In the genomic region with DNA sequence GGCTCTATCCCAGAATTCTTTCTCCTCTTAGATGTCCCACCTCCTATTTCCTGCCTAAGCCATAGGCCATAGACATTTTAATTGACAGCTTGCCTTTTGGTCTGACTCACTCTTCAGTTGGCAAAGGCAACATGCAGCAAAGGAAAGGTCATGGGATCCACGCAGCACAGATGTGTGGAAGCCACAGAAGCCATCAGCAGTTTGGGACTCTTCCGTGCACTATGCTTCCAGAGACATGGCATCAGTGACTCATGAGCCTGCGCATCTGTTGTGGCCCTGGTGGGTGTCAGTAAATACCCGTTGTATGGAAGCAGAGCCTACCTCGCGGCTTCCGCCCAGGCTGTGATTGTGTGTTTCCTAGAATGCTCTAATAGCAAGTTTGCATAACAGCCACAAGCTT, we compare ENCODE assay signal across 21 mouse cellular contexts.
DNase-seq lines count a peak whose midpoint lies in the region; ATAC-seq and TF ChIP-seq lines count a peak whose summit lies in the region.
"Had no signal": no experiment of that assay in that cellular context is flagged by ENCODE, and none has a peak within 500 bp of the region (broad histone marks: within the 10 kb centered on the region; RNA-seq: fewer than 3 reads in every experiment).

No protein-coding gene starts in this region.

- TF ChIP-seq CTCF in layer of hippocampus, adult 2 months (conservative IDR thresholded peaks at IDR 0.05): no peak

- H3K36me3 ChIP-seq in embryonic facial prominence, embryonic 10.5 days (replicated peaks): no peaks in the 10 kb centered on the region
- no peaks in the 10 kb centered on the region for H3K36me3 ChIP-seq in hindbrain, embryonic 11.5 days (ENCODE audit: control insufficient read depth, insufficient read depth, low read length)
- H3K36me3 ChIP-seq: embryonic facial prominence, embryonic 15.5 days; forebrain, embryonic 10.5 days; hindbrain, embryonic 10.5 days had no signal

- H3K9me3 ChIP-seq in embryonic facial prominence, embryonic 10.5 days: no peaks in the 10 kb centered on the region
- H3K9me3 ChIP-seq in hindbrain, embryonic 11.5 days (ENCODE audit: control insufficient read depth, low read length): no peaks in the 10 kb centered on the region
- H3K9me3 ChIP-seq: embryonic facial prominence, embryonic 15.5 days; forebrain, embryonic 10.5 days; hindbrain, embryonic 10.5 days had no signal

- H3K27me3 ChIP-seq in embryonic facial prominence, embryonic 10.5 days (replicated peaks; ENCODE audit: low read depth, poor library complexity, severe bottlenecking): no peaks in the 10 kb centered on the region
- no peaks in the 10 kb centered on the region for H3K27me3 ChIP-seq in hindbrain, embryonic 11.5 days (ENCODE audit: control insufficient read depth, insufficient read depth, low read length)
- H3K27me3 ChIP-seq: embryonic facial prominence, embryonic 15.5 days had no signal

- peak overlapping the region; percentile 10; the same call in 1 of the 2 replicates for H3K27ac ChIP-seq in layer of hippocampus, adult 2 months
- H3K27ac ChIP-seq in embryonic facial prominence, embryonic 10.5 days (replicated peaks): 0 out of 2 replicates have a peak overlapping the region, but pooled peaks have one; percentile 41
- H3K27ac ChIP-seq in hindbrain, embryonic 11.5 days (ENCODE audit: low read depth, low read length): no peak overlapping the region
- H3K27ac ChIP-seq: embryonic facial prominence, embryonic 15.5 days; forebrain, embryonic 10.5 days; heart, adult 2 months; hindbrain, embryonic 10.5 days; stomach, postnatal 0 days had no signal

- H3K9ac ChIP-seq in hindbrain, embryonic 11.5 days (ENCODE audit: low read depth, low read length): no peak overlapping the region
- H3K9ac ChIP-seq: embryonic facial prominence, embryonic 15.5 days had no signal

- DNase-seq in adrenal gland, adult 8-10 months: peak; percentile 15
- DNase-seq in adrenal gland, postnatal 10 days: no peak
- DNase-seq in layer of hippocampus, adult 2 months (ENCODE audit: low spot score in 2 of 2): peak; percentile 9 to 20
- DNase-seq in layer of hippocampus, postnatal 14 days (ENCODE audit: low spot score in 2 of 2): no peak
- peak; percentile 26 for DNase-seq in embryonic facial prominence, embryonic 10.5 days (ENCODE audit: low spot score)
- peak; percentile 27 to 37 for DNase-seq in layer of hippocampus, postnatal 36 days
- DNase-seq in hindbrain, embryonic 11.5 days (ENCODE audit: low spot score): no peak
- DNase-seq: cerebellum, adult 9-10 months; gastrocnemius, postnatal 10 days; heart, adult 2 months; kidney, adult 18-20 months; kidney, postnatal 25 days; lung, adult 18-20 months; lung, postnatal 14 days; midbrain, embryonic 14.5 days had no signal

- no peak overlapping the region for H3K4me3 ChIP-seq in layer of hippocampus, adult 2 months
- H3K4me3 ChIP-seq in embryonic facial prominence, embryonic 10.5 days: no peak overlapping the region
- no peak overlapping the region for H3K4me3 ChIP-seq in hindbrain, embryonic 11.5 days (ENCODE audit: low read depth, low read length)
- H3K4me3 ChIP-seq: embryonic facial prominence, embryonic 15.5 days; forebrain, embryonic 10.5 days; heart, adult 2 months; hindbrain, embryonic 10.5 days had no signal

- WGBS in embryonic facial prominence, embryonic 10.5 days: 76% methylated on average over 7 of the region's 7 CpGs
- WGBS in hindbrain, embryonic 11.5 days: 93% methylated on average over 7 of the region's 7 CpGs

- peaks cover 29% of the 10 kb centered on the region for H3K4me1 ChIP-seq in embryonic facial prominence, embryonic 10.5 days
- H3K4me1 ChIP-seq in hindbrain, embryonic 11.5 days (replicated peaks; ENCODE audit: control insufficient read depth, insufficient read depth, low read length): no peaks in the 10 kb centered on the region
- H3K4me1 ChIP-seq: embryonic facial prominence, embryonic 15.5 days had no signal

- no peak for ATAC-seq in hindbrain, embryonic 11.5 days (ENCODE audit: low FRiP score)
- ATAC-seq in activated CD4-positive, CD25-positive, alpha-beta regulatory T cell, adult 4 months: no peak

- no peak overlapping the region for H3K4me2 ChIP-seq in hindbrain, embryonic 11.5 days (replicated peaks; ENCODE audit: low read depth, low read length)
- H3K4me2 ChIP-seq: embryonic facial prominence, embryonic 15.5 days; liver, embryonic 11.5 days had no signal

Comparison
In these comparisons a context has a peak if more than half of its experiments do, and no peak if none do; other contexts are left out.
1. DNase-seq: peak in adrenal gland, adult 8-10 months (single experiment), layer of hippocampus, adult 2 months (2 of 2), embryonic facial prominence, embryonic 10.5 days (single experiment) and layer of hippocampus, postnatal 36 days (2 of 2); none in adrenal gland, postnatal 10 days (single experiment), layer of hippocampus, postnatal 14 days (0 of 2) and hindbrain, embryonic 11.5 days (single experiment).